Mouse (Mus musculus): ENCODE measurements around the gene Enpep.

Enpep gene

DNA sequence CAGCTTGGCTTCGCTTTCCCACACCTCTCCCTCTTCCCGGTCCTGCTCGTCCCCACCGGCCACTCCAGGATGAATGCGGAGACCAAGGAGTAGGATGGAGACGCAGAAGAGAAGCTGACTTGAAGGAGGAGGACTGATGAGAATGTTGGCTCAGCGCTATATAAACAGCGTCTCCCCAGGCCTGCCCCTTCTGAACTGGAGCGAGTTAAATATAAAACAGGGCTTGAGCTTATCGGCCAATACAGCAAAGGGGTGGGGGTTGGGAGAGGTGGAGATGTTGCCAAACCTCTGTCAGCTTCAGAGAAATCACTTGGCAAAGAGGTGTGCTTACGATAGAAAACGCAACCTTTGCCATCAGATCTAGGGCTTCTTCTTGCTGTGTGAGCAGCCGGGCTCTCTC is at the start of gene Enpep:
Enpep (minus strand) TSS at position 135 of the 400 bp plus-strand sequence.
- DNase-seq (ENCODE audit: low read depth): no peak

DNA sequence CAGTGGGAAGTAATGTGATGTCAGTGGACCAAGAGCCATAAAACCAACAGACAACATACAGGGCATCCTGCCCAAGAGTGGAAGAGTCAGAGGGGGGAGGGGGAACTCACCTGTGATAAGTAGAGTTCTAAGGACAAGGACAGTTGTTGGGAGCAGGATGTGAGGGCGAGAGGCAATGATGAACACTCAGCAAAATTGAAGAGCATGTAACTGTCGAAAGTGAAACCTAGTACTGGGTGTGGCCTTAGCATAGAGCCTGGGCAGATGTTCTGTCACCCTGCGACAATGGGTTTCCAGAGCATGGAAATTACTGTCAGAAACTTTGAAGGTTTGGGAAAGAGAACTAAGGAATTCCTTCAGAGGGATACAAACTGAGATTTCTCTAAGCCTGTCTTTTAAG is 46.6 kb upstream of the Enpep start:
- DNase-seq (ENCODE audit: low read depth): peak; percentile 62

DNA sequence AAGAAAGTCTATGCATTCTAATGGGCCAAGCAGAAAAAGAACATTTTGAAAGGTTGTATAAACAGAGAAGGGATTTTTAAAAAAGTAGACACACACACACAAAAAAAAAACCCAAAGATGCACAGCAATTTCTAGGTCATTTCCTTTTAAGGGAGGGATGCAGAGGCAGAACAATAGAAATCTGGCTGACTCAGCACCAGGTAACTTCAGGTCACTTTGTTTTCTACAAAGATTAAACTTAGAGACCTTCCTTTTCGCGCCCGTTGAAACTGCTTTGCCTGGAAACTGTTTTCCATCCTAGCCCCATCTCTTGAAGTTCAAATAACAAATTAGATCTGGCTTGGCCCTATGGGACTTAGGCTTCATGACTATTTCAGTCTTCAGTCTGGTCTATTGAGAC is 42.6 kb upstream of the Enpep start:
- DNase-seq (ENCODE audit: low read depth): no peak

DNA sequence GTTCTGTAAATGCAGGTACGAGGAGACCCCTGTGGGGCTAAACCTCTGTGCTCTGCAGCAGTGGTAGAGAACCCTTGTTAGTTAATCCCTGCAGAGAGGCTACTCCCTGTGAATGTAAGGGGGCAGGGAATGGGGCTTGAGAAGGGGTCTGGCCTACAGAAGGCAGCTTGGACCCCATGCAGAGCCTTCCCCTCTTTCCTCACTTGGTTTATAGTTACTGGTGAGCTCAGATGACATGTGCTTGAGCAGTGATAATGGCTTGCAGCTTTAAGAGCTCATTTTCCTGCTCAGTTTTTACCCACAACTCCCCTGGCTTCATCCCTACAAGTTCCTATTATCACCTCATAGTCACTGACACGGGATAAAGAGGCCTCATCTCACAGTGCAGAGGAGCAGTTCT is 40.6 kb upstream of the Enpep start:
- no peak for DNase-seq (ENCODE audit: low read depth)

DNA sequence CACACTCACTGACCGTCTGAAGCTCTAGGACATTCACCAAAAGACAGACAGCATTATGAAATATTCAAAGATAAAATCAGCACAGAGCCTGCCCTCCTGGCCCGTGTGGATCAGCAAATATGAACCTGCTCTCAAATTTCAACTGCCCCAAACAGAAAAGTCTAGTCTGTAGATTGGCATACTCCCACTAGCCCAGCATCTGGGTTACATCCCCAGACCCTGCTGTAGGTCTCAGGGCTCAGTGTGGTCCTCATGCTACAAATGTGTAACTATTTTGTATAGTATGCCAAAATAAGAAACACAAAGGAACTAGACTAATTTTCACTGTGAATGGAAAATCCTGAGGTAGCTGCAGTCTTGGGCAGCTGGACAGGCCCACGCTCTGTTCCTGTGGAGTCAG is 37.0 kb upstream of the Enpep start:
- DNase-seq (ENCODE audit: low read depth): no peak

DNA sequence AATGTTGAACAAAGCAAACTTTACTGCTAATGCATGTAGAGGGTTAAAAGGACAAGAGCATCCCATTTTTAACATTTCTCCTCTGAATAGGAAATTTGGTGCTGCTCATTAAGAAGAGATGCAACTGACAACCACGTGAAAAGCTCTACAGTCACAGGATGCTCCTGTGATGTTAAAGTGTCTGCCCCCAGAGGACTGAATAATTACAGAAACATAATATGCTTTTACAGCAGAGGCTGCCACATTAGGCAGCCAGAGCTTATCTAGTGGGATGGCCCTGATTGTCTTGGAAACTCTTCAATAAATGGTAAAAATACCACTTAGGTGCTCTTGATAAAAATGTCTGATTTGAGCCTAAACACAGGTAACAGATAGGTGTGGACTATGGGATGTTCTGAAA is 33.4 kb upstream of the Enpep start:
- DNase-seq (ENCODE audit: low read depth): no peak

DNA sequence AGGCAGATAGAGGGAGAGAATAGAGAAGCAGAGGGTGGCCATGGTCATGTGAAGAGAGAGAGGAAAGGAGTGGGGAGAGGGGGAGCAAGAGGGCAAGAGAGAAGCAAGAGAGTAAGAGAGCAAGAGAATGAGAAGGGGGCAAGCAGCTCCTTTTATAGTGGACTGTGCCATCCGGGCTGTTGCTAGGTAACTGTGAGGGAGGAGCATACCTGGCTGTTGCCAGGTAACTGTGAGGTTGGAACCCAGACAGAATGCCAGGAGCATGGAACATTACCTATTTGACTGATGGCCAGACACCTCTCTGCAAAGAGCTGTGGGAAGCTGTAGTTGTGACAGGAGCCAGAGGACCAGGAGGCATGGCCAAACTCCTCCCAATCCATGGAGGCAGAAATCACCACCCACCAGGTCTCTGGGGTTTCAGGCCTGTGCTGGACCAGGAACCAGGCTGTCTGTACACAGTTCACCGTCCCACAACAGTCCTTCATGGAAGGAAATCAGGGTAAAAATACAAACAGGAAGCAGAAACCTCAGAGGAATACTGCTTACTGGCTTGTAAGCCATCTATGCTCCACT is 32.4 kb upstream of the Enpep start:
- DNase-seq (ENCODE audit: low read depth): no peak

DNA sequence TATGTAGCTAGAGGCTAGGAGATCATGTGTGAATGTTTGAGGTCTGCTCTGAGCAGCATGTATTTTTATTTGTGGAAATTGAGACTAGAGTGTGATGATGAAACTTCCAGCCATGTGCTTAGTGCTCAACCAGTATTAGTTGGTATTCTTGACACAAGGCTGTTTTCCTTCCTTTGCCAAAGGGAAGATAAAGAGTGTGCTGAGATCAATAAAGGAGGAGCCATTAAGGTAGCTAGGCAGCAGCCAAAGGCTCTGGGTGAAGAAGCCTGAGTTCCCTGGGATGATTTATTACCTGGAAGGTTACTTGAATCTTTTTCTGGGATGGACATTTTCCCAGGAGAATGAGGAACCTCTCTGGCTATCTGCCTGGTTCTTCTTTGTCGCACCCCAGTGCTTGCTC is 30.9 kb upstream of the Enpep start:
- no peak for DNase-seq (ENCODE audit: low read depth)

DNA sequence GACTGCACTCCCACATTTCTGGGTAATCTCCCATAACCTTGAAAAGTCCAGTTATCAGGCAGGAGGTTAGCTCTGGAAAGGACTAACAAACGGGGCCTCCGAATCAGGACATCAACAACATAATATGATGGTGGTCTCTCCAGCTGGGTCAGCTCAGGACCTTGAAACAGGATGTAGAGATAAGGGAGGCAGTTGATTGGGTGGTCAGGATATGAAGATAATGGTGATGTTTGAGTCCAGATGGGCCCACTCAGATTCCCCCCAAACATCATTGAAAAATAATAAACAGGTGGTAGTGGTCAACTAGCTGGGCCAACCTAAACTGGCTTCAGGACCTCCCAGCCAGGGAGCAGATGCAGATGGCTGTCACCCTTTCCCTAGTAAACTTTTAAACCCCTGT is 25.6 kb upstream of the Enpep start:
- DNase-seq (ENCODE audit: low read depth): no peak

DNA sequence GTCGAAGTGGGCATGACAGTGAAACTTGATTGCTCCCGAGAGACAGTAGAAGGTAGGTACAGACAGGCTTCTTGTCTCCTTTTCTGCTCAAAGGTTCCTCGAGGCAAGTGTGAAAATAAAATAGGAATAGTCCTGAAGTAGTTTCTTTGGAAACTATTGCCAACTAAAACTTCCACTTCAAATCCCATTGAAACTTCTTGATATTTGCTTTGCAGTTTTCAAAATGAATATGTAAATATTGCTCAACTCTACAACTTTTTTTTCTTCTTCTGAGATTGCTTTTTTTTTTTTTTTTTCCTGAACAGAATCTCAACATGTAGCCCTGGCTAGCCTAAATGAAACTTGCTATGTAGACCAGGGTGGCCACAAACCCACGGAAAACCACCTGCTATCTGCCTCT is 21.4 kb upstream of the Enpep start:
- DNase-seq (ENCODE audit: low read depth): no peak

DNA sequence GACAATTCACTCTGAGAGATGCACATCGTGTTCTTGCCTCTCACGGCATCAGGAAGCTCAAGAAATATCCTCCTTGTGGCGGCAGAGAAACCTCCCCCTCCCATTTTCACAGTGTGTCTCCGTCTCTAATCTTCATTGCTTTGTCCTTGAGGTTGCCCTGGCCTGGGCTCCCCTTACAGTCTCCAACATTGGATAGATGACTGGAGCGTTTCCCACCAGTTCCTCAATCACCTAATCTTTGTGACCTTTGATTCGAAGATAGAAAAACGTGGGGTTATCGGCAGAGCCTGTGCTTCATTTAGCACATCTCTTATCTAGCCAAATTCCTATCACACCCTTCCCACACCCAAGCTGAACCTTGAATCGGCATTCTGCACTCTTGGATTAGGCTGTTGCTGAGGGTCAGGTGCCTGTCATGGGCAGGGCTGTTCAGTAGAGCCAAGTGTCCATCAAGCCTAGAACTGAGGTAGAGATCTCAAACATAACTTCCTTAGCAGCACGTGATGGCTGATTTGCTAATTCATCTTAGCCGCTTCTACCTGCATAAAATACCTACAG is 18.9 kb upstream of the Enpep start:
- DNase-seq (ENCODE audit: low read depth): no peak

DNA sequence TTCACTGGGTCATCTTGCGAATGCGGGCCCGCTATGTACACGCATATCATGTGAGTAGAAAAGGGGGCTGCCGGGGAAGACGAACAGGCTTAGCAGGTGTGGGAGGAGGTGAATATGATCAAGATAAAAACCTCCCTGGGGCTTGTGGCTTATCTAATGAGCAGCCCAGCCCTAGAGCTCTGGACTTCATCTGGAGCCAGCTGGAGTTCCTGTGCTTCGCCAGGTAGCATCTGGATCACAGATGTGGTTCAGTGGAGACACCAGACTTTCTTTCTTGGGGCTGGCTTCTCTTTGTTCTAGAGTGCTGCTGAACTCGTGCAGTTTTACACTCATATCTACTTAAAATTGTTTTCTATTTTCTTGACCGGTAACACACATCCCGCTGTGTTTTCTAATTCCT is 14.8 kb upstream of the Enpep start:
- no peak for DNase-seq (ENCODE audit: low read depth)

DNA sequence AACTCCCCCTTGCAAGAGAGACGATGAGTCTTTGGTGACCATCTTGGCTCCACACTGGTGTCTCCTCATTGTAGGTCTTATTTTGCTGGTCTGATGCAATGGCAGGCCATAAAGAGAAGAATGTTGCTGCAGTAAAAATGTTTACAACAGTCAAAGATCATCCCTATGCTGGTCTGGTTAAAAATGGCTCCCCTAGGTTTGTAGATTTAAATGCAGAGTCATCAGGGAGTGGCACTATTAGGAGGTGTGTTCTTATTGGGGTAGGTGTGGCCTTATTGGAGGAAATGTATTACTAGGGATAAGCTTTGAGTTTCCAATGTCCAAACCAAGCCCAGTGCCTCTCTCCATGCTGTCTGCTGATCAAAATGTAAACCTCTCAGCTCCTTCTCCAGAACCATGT is 10.2 kb upstream of the Enpep start:
- no peak for DNase-seq (ENCODE audit: low read depth)

DNA sequence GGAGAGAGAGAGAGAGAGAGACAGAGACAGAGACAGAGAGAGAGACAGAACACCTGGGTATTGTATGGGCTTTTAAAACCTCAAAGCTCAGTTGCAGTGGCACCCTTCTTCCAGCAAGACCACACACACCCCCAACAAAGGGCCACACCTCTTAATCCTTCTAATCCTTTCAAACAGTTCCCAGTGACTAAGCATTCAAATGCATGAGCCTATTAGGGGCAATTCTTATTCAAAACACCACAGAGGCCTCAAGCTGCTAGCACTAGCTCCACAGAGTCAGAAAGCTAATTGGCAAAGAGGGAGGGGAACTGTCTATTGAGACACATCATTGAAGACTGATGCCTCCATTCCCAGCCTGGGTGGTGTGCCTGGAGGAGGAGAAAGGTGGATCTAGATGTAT is 8.5 kb upstream of the Enpep start:
- DNase-seq (ENCODE audit: low read depth): no peak

DNA sequence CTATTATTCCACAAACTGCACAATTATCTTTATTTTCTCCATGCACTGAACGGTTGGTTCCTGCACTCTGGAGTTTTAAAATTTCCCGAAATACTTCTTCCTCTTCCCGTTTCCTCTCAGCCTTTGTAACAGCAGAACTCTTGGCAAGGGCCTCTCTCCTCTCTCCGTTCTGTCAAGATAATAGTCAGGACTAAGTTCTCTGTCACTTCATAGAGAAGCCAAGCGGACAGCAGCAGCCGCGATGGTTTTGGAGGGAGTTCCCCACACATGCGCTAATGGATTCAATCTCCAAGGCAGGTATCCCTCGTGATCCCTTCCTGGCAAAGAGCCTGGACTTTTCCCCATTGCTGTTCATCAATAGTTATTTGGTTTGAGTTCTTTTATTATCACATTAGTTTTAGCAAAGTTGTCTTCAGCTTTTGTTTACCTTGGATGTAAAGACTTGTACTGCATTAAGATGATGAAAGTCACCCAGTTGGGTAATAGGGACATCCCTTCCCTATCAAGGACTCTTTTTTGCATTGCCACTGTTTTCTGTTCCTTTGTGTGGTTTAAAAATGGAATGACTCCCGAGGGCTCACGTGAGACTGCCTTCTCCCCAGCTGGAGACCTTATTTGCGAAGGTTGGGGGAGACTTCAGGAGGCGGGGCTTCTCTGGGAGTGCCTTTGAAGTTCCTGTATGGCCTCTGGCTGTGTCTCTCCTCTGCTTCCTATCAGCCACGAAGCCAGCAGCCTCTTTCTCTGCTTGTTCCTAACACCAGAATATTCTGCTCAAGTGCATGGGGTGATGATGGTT is 6.0 kb upstream of the Enpep start:
- DNase-seq (ENCODE audit: low read depth): no peak

DNA sequence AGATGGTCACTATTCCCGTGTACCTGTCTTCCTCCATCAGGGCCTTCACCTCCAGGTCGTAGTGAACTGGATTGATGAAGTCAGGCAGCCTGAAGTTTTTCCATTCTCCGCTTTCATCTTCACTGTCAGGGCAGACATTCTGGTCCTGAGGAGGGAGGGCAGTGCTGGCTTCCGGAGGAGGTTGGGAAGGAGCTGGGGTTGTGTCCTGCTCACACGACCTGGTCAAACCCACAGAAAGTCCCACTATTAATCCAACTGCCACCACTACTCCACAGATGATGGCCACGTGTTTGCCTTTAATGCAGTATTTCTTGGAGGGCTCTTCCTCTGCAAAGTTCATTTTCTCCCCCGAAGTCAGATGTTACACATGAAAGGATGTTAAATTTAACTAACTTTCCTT is 378 bp downstream of the Enpep start:
- no peak for DNase-seq (ENCODE audit: low read depth)

DNA sequence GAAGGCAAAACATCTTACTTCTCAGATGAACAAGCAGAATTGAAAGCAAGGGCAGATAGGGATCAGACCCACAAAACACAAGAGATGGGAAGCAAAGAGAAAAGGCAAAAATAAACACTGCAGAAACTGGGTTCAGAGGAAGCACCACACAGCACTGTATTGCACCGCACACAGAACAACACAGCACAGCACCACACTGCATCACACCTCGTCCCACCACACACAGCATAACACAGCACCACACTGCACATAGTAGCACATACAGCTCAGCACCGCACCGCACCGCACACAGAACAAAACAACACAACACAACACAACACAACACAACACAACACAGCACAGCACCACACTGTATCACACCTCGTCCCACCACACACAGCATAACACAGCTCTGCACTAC is 1.1 kb downstream of the Enpep start:
- DNase-seq (ENCODE audit: low read depth): no peak

DNA sequence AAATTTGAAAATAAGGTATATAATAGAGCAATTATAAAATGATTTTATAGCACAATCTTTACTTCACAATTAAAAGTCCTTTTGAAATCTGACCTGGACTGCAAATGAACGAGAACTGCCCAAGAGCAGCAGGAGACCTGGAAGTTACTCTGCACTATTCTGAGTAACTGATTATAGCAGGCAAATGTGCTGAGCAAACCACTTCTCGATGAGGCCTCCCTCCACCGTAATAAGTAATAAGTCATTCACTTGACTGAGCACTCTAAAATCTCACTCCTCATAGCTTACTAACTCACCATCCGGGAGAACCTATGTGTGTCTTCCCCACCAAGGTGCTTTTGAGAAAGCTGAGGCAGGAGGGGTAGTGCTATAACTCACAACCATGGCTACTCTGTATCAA is 4.5 kb downstream of the Enpep start:
- no peak for DNase-seq (ENCODE audit: low read depth)

DNA sequence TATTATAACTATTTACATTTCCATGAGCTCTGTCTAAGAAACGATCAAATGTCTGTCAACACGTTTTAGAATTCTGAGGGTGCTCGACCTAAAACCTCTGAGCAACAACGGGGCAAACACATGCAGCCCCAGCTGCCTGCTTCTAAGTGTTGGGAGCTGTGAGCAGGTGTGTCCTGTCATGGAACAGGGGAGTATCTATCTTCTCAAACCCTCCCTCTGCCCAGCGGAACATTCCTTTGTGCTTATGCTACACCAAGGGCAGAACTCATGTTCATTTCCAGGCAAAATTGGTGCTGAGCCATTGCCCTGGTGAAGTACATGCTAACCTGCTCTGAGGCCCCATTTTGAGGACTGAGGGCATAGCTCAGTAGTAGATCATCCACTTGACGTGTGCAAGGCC is 10.9 kb downstream of the Enpep start:
- DNase-seq (ENCODE audit: low read depth): no peak

DNA sequence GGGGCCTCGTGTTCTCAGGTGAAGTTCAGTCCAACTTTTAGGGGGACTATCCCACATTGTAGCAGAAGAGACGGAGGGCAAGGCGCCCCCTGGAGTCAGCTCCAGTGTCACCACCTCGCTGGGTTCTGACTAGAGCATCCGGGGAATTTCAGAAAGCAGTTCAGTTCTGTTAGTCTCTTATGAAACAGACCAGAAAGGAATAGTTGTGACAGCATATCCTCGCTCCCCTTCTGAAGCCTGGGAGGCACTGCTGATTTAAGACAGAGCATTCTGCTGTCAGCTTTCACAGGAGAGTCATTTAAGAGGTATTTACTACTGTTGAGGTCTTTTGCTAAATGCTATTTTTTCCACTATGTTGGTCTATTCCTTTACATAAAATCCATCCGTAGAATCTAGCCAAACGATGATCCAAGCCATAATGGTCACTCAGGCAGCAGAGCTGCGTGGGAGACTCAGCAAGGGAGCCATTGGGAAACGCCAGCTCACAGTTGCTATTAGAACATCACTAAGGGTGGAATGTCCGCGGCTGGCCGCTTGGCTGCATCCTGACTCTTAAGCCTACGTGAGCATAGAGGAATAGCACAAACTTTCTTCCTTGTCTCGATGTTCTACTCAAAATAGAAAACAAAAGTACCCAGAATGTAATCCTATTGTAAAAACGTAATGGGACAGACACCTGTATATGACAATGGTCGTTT is 15.3 kb downstream of the Enpep start:
- DNase-seq (ENCODE audit: low read depth): no peak

DNA sequence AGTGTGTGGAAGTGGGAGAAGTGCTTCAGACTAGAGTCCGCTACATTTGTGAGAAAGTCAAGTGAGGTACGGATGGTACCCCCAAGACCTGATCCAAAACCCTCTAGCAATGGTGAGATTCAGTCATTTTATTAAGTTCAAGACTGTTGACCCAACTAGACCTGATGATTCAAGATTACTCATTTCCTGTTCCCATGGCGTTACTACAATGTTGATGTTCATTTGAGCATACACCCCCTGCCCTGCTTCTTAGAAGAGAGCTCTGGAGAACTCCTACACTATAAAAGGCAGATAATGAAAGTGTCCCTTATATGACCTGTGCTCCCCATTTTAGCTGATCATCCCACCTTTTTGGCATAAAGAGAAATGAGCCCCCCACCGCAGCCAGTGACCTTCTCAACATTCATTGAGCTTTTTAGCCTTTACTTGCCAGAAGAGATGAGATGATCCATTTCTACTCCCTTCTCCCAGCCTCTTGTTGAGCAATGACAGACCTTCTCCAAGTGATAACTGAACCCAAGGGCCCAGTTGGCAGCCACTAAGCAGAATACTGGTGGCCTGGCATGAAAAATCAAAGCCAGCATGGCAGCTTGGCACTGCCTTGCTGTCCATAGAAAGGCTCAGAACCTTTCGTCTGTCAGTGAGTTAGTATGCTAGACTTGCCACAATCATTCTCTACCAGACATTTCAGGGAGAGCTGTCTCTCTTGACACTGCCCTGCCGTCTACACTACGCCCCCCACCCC is 18.7 kb downstream of the Enpep start:
- no peak for DNase-seq (ENCODE audit: low read depth)

DNA sequence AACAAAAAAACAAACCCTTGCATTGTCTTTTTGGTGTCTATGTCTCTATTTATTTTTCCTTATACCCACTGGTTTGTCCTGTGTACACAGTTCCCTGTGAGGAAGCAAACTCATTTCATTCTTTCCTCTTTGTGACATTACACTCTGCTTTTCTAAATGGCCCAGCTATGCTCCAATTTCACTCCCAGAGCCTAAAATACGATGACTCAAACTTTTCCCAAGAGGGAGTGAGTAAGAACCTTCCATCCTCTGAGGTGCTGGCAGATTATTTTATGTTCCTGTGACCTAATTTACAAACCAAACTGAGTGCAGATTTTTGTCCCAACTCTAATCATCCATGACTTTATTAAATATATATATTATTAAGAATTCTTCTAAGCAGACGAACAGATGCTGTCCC is 19.3 kb downstream of the Enpep start:
- no peak for DNase-seq (ENCODE audit: low read depth)

DNA sequence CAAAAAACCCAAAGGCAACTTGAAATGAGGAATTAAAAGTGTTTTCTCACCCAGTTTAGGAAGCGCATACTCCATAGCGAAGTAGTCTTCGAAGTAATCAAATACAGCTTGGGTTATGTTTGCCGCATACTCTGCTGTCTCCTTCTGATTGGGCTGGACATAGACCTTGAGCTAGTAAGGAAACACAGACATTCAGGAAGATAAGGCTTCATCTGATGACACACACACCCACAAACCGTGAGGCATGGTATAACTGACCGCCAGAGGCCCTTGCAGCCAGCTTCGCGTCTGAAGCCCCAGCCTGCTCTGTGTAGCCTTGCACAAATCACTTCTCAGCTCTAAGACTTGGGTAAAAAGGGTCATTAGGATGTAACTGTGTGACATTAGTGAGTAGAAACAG is 20.0 kb downstream of the Enpep start:
- no peak for DNase-seq (ENCODE audit: low read depth)

Data from induced T-regulatory cell, adult 2 months (primary cell).